Mouse (Mus musculus) megakaryocyte, embryonic 14.5 days (primary cell): ENCODE measurements at regions not wholly inside any gene's neighbourhood (a gene's known extent, or its start where the extent isn't known, plus 50 kb on each side); places are given as distances from the start of the nearest gene placed in this dataset.

Experiments used
- H3K27me3 ChIP-seq: replicated peaks from 2 replicates; pipeline ENCODE3; 2012; ENCODE audit warnings: inconsistent platforms
- H3K36me3 ChIP-seq: replicated peaks from 2 replicates; pipeline ENCODE3; 2012; ENCODE audit warnings: low read length, inconsistent platforms, mixed read lengths
- H3K4me1 ChIP-seq: 2 replicates; pipeline ENCODE4 v1.6.1; 2012; ENCODE audit warnings: inconsistent platforms
- H3K4me3 ChIP-seq: replicated peaks from 2 replicates; pipeline ENCODE3; 2012; ENCODE audit warnings: moderate library complexity, mild to moderate bottlenecking, inconsistent platforms
- H3K9me3 ChIP-seq: 2 replicates; pipeline ENCODE4 v1.6.1; 2012; ENCODE audit warnings: inconsistent platforms
- FLI1 ChIP-seq: IDR thresholded peaks from 2 replicates; pipeline ENCODE4 v1.6.1; 2012; ENCODE audit warnings: low read length, inconsistent platforms, mixed read lengths
- GATA1 ChIP-seq: IDR thresholded peaks from 3 replicates; pipeline ENCODE4 v1.6.1; 2012; ENCODE audit warnings: mixed read lengths, low read length, inconsistent platforms, borderline replicate concordance

DNA sequence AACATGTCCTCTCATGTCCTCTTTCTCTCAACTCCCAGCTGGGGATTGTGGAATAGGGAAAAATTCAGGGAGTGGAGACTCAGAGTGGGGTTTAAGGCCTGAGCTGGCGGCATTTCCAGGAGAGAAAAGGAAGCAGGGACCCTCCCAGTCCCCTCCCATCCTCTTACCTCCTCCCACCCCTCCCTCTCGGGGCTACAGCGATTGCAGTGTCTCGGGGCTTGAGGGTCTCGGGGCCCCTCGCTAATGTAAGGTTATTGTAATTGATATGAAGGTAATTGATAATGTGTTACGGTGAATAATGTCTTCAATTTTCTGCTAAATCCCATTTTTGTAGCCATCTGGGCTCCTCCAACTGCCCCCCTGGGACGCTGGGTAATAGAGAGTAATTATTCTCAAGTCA lies 74.2 kb upstream of the Pax2 start:
- Histone ChIP-seq H3K27me3 (peaks cover 88% of the 10 kb centered on the region), H3K4me1 (peaks cover 10% of the 10 kb centered on the region; the same call in 1 of the 2 replicates), H3K4me3 (no peak overlapping the region), H3K9me3 (no peaks in the 10 kb centered on the region), H3K36me3 (no peaks in the 10 kb centered on the region)
- TF ChIP-seq GATA1 (no peak), FLI1 (no peak)

DNA sequence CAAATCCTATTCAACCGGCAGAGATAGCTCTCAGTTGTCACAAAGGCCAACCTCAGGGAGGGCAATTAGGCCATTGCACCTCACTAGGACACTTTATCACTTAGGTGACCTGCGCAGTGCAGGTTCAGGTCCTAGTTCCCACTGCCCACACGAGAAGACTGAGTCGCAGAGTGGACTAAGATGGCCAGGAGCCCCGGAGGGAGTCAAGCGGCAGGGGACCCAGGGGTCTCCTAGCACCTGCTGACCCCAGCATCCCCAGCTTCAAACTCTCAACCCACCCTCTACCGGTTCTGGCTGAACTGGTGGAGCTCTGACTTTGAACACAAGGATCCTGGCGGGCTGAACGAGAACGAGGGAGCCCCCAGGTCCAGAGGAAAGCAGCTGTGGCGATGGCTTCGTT lies 72.7 kb upstream of the Pax2 start:
- Histone ChIP-seq H3K4me3 (no peak overlapping the region), H3K4me1 (peaks cover 10% of the 10 kb centered on the region; the same call in 1 of the 2 replicates), H3K9me3 (no peaks in the 10 kb centered on the region), H3K36me3 (no peaks in the 10 kb centered on the region), H3K27me3 (peaks cover 77% of the 10 kb centered on the region)
- TF ChIP-seq GATA1, result no peak
- no peak for TF ChIP-seq FLI1

GRCm38 (mm10) chr19:44684061-44684514 lies 71.8 kb upstream of the Pax2 start:
- Histone ChIP-seq H3K27me3 (peaks cover 81% of the 10 kb centered on the region), H3K4me3 (peak overlapping the region; percentile 64)

DNA sequence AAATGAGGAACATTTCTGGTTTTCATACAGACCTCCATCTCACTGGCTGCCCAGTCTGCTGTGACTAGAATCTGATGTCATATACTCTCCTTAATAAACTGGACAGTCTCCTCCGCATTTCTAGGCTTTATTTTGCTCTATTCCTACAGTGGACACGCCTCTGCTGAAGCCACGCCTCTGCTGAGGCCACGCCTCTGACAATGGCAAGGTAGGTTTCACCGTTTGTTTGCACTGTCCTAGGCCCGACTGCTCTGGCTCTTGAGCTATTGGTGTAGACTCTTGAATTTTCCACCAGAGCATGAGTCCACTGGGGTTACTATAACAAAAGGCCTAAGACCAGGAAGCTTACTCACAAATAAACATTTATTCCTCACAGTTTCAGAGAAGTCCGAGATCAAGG lies 69.8 kb upstream of the Pax2 start:
- Histone ChIP-seq H3K27me3 (peaks cover 77% of the 10 kb centered on the region), H3K9me3 (no peaks in the 10 kb centered on the region), H3K4me3 (no peak overlapping the region), H3K4me1 (peaks cover 10% of the 10 kb centered on the region; the same call in 1 of the 2 replicates), H3K36me3 (no peaks in the 10 kb centered on the region)
- TF ChIP-seq GATA1 (no peak), FLI1 (no peak)

More at GRCm38 (mm10) chr19:44684061-44684514, 71.8 kb upstream of the Pax2 start:
- H3K36me3 ChIP-seq, result no peaks in the 10 kb centered on the region
- H3K4me1 ChIP-seq, result peaks cover 10% of the 10 kb centered on the region; the same call in 1 of the 2 replicates
- no peaks in the 10 kb centered on the region for H3K9me3 ChIP-seq
- TF ChIP-seq FLI1 (no peak), GATA1 (no peak)

DNA sequence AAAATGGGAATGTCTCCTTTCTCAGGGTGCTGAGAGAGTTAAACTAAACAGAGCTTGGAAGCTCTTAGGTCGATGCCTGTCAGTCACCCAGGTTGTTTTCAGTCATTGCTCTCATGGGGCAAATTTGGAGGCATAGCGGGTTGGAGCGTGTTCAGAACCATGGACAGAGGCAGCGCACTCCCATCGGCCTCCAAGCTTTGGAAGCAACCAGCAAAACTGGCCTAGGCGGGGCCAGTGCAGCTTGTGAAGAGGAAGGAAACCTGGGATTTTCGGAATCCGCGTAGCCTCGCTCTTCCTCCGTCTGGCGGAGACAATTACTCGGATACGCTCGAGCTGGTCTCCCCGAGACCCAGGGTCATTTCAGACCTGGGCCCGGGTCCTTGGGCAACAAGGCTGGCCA lies 63.4 kb upstream of the Pax2 start:
- no peak overlapping the region for H3K4me3 ChIP-seq
- peaks cover 68% of the 10 kb centered on the region for H3K27me3 ChIP-seq

DNA sequence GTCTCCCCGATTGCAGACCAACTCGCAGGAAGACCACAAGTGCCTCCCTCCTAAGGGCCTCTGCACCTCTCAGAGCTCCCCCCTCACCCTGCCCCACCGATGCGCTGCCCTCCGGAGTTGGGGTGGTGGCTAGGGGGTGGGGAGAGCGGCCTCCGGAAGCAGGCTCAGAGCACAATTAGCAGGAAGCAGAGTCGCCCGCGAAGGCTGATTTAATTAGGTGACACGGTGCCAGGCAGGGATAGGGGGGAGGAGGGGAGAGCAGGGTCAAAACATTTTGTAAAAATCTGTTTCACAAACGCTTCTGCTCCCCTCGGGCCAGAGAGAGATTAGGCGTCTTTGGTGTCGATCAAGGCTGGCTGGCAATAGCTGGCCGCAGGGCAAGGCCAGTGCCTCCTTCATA lies 63.0 kb upstream of the Pax2 start:
- H3K27me3 ChIP-seq, result peaks cover 70% of the 10 kb centered on the region

More for the DNA sequence above, 63.4 kb upstream of the Pax2 start:
- H3K36me3 ChIP-seq, result no peaks in the 10 kb centered on the region
- no peaks in the 10 kb centered on the region for H3K9me3 ChIP-seq
- TF ChIP-seq GATA1, result no peak
- TF ChIP-seq FLI1, result no peak
- H3K4me1 ChIP-seq, result peaks cover 8% of the 10 kb centered on the region

GRCm38 (mm10) chr19:44695331-44695730 lies 60.5 kb upstream of the Pax2 start:
- peaks cover 77% of the 10 kb centered on the region for H3K27me3 ChIP-seq
- TF ChIP-seq GATA1 (no peak), FLI1 (no peak)

More for the DNA sequence above, 63.0 kb upstream of the Pax2 start:
- Histone ChIP-seq H3K4me3 (no peak overlapping the region), H3K36me3 (no peaks in the 10 kb centered on the region), H3K9me3 (no peaks in the 10 kb centered on the region), H3K4me1 (peaks cover 8% of the 10 kb centered on the region)
- TF ChIP-seq GATA1 (no peak), FLI1 (no peak)

GRCm38 (mm10) chr19:44696059-44696712 lies 59.7 kb upstream of the Pax2 start:
- TF ChIP-seq GATA1 (no peak), FLI1 (no peak)
- H3K4me1 ChIP-seq, result peaks cover 11% of the 10 kb centered on the region
- H3K4me3 ChIP-seq, result no peak overlapping the region
- no peaks in the 10 kb centered on the region for H3K36me3 ChIP-seq
- H3K9me3 ChIP-seq, result no peaks in the 10 kb centered on the region
- H3K27me3 ChIP-seq, result peaks cover 80% of the 10 kb centered on the region

More at GRCm38 (mm10) chr19:44695331-44695730, 60.5 kb upstream of the Pax2 start:
- Histone ChIP-seq H3K4me1 (peaks cover 11% of the 10 kb centered on the region), H3K4me3 (no peak overlapping the region), H3K9me3 (no peaks in the 10 kb centered on the region), H3K36me3 (no peaks in the 10 kb centered on the region)

DNA sequence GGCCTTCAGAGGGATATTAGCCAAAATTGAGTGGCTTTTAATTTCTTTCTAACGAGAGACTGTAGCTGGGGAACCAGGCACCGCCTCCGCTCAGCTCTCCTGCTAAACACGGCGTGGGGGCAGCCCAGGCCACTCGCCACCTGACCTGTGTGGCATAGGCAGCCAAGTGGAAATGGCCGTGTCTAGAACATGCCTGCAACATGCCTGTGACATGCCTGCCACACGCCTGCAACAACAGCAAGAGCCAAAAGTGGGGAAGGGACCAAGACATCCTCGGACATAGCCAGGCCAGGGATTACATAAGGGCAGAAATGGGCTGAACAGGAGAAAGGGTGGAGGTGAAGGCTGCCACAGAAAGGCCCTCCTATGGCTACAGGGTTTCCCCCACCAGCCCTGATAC lies 59.1 kb upstream of the Pax2 start:
- peaks cover 84% of the 10 kb centered on the region for H3K27me3 ChIP-seq
- peak overlapping the region; percentile 18 for H3K4me3 ChIP-seq
- H3K36me3 ChIP-seq, result no peaks in the 10 kb centered on the region
- H3K4me1 ChIP-seq, result peaks cover 11% of the 10 kb centered on the region
- TF ChIP-seq GATA1 (no peak), FLI1 (no peak)
- H3K9me3 ChIP-seq, result no peaks in the 10 kb centered on the region
